Mouse (Mus musculus) megakaryocyte, embryonic 14.5 days (primary cell): ENCODE results near the gene Orai1.

Experiments
- FLI1 ChIP-seq: IDR thresholded peaks from 2 replicates; pipeline ENCODE4 v1.6.1; 2012; ENCODE audit warnings: low read length, inconsistent platforms, mixed read lengths
- GATA1 ChIP-seq: IDR thresholded peaks from 3 replicates; pipeline ENCODE4 v1.6.1; 2012; ENCODE audit warnings: mixed read lengths, low read length, inconsistent platforms, borderline replicate concordance

DNA sequence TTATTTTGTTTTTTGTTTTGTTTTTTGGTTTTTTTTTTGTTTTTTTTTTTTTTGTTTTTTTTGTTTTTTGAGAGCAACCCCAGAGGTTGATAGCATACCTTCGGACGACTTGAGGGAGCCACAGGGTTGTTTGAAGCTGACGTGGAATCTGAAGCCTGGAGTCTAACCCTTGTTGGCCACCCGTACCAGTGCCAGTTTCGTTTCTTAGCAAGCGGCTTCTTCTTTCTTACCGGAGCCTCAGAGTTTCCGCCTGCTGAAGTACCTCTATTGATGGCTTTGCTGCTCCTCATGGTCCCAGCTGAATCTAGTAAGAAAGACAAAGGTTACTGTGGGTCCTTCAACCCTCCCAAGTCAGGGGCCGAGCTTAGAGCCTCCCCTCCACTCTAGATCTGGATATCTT, 3.2 kb upstream of the Orai1 start:
- no peak for TF ChIP-seq GATA1
- no peak for TF ChIP-seq FLI1
